Mouse (Mus musculus): ENCODE measurements around the gene Thoc3.

DNA sequence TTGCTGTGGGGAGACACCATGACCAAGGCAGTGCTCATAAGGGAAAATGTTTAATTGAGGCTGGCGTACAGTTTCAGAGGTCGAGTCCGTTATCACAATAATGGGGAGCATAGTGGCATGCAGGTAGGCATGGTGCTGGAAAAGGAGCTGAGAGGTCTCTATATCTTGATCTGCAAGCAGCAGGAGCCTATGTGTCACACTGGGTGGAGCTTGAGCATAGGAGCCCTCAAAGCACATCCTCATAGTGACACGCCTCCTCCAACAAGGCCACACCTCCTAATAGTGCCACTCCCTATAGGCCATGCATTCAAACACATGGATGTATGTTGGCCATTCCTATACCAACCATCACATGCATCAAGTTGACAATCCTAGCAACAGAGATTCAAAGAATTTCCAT, 53.6 kb downstream of the Thoc3 start:
- TF ChIP-seq POLR2A (IDR thresholded peaks at IDR 0.05; ENCODE audit: extremely low read depth, insufficient read depth, low read length), result no peak
- no peak for TF ChIP-seq CTCF (IDR thresholded peaks at IDR 0.05; ENCODE audit: low read depth, low read length)
